Mouse (Mus musculus): ENCODE data around the gene Gm49337. TPM values are rescaled to one million over a fixed set of nuclear protein-coding genes. Genes with fewer than 3 reads are reported as not detected.

The Gm49337 gene
- polyA plus RNA-seq, 1 experiment from 2014 or later = not detected

- Histone ChIP-seq H3K9me3 (no peaks in the 10 kb centered on the region), H3K27ac (replicated peaks) (no peak overlapping the region)
Observed at GRCm38 (mm10) chr4:116143891-116144717, 29.1 kb upstream of the Gm49337 start.

GRCm38 (mm10) chr4:116149812-116150155, 23.4 kb upstream of the Gm49337 start:
- peak overlapping the region; percentile 91 for H3K27ac ChIP-seq (replicated peaks)
- peaks cover 23% of the 10 kb centered on the region for H3K4me1 ChIP-seq (replicated peaks)
- no peak; the same call in 1 of the 2 replicates for ATAC-seq (ENCODE audit: low FRiP score, low read depth)
- peaks cover 23% of the 10 kb centered on the region for H3K36me3 ChIP-seq
- no peaks in the 10 kb centered on the region for H3K9me3 ChIP-seq
- peak overlapping the region; percentile 96 for H3K9ac ChIP-seq
- peak overlapping the region; percentile 75 for H3K4me2 ChIP-seq
- peak overlapping the region; percentile 87 for H3K4me3 ChIP-seq
- 20% methylated on average over 6 of the region's 6 CpGs for WGBS
- H3K27me3 ChIP-seq = no peaks in the 10 kb centered on the region

More at GRCm38 (mm10) chr4:116143891-116144717, 29.1 kb upstream of the Gm49337 start:
- Histone ChIP-seq H3K36me3 (no peaks in the 10 kb centered on the region), H3K27me3 (peaks cover 7% of the 10 kb centered on the region), H3K9ac (peak overlapping the region; percentile 50), H3K4me1 (replicated peaks) (peaks cover 22% of the 10 kb centered on the region), H3K4me3 (peak overlapping the region; percentile 51), H3K4me2 (peak overlapping the region; percentile 95)
- 1% methylated on average over 47 of the region's 47 CpGs for WGBS
- ATAC-seq (ENCODE audit: low FRiP score, low read depth) = peak; percentile 74

- H3K9ac ChIP-seq = peak overlapping the region; percentile 96
- peaks cover 29% of the 10 kb centered on the region for H3K36me3 ChIP-seq
- ATAC-seq (ENCODE audit: low FRiP score, low read depth) = peak; percentile 91
- peaks cover 20% of the 10 kb centered on the region for H3K4me1 ChIP-seq (replicated peaks)
- H3K27ac ChIP-seq (replicated peaks) = peak overlapping the region; percentile 91
- under 1% methylated on average over 56 of the region's 73 CpGs for WGBS
- peak overlapping the region; percentile 75 for H3K4me2 ChIP-seq
- H3K27me3 ChIP-seq = no peaks in the 10 kb centered on the region
- H3K9me3 ChIP-seq = no peaks in the 10 kb centered on the region
- peak overlapping the region; percentile 87 for H3K4me3 ChIP-seq
Observed at GRCm38 (mm10) chr4:116150156-116150861, 22.9 kb upstream of the Gm49337 start.

GRCm38 (mm10) chr4:116150862-116151221, 22.3 kb upstream of the Gm49337 start:
- no peak for ATAC-seq (ENCODE audit: low FRiP score, low read depth)
- H3K27me3 ChIP-seq = no peaks in the 10 kb centered on the region
- H3K27ac ChIP-seq (replicated peaks) = peak overlapping the region; percentile 91
- H3K4me3 ChIP-seq = peak overlapping the region; percentile 87
- peak overlapping the region; percentile 75 for H3K4me2 ChIP-seq
- 20% methylated on average over 4 of the region's 4 CpGs for WGBS
- H3K36me3 ChIP-seq = peaks cover 34% of the 10 kb centered on the region
- H3K9me3 ChIP-seq = no peaks in the 10 kb centered on the region
- peak overlapping the region; percentile 96 for H3K9ac ChIP-seq
- peaks cover 20% of the 10 kb centered on the region for H3K4me1 ChIP-seq (replicated peaks)

- ATAC-seq (ENCODE audit: low FRiP score, low read depth) = no peak
- Histone ChIP-seq H3K4me1 (replicated peaks) (peaks cover 20% of the 10 kb centered on the region), H3K9me3 (no peaks in the 10 kb centered on the region), H3K4me2 (peak within 1 kb of the TSS; percentile 75), H3K36me3 (peaks cover 38% of the 10 kb centered on the region), H3K27ac (replicated peaks) (peak within 1 kb of the TSS; percentile 91), H3K27me3 (no peaks in the 10 kb centered on the region), H3K4me3 (peak within 1 kb of the TSS; percentile 87), H3K9ac (peak within 1 kb of the TSS; percentile 96)
- WGBS = 80% methylated on average over 6 of the region's 6 CpGs
Observed at GRCm38 (mm10) chr4:116151238-116151637, 21.9 kb upstream of the Gm49337 start, which contains the start of gene Lurap1. Gene Lurap1, minus strand, starts transcription at chr4:116151338.

DNA sequence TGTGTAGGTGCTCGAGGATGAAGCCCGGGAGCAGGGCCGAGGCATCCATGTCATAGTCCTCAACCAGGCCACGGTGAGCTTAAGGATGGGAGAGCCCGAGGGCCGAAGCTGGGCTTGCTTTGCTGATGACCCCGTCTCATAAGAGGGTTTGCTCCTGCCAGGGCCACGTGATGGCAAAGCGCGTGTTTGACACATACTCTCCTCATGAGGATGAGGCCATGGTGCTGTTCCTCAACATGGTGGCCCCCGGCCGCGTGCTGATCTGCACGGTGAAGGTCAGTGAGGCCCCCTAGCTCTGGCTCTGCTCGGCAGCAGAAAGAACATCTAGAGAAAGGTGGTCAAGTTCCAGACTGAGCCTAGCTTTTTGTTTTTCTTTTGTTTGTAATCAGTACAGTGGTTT, 20.5 kb upstream of the Gm49337 start:
- ATAC-seq (ENCODE audit: low FRiP score, low read depth) = no peak
- Histone ChIP-seq H3K4me1 (replicated peaks) (peaks cover 20% of the 10 kb centered on the region), H3K4me3 (no peak overlapping the region), H3K36me3 (peaks cover 46% of the 10 kb centered on the region), H3K4me2 (no peak overlapping the region), H3K9me3 (no peaks in the 10 kb centered on the region), H3K9ac (no peak overlapping the region), H3K27ac (replicated peaks) (no peak overlapping the region), H3K27me3 (no peaks in the 10 kb centered on the region)
- 96% methylated on average over 15 of the region's 15 CpGs for WGBS

- H3K9ac ChIP-seq = no peak overlapping the region
- no peaks in the 10 kb centered on the region for H3K4me1 ChIP-seq (replicated peaks)
- WGBS = 91% methylated on average over 2 of the region's 2 CpGs
- H3K36me3 ChIP-seq = peaks cover 51% of the 10 kb centered on the region
- H3K4me2 ChIP-seq = no peak overlapping the region
- no peaks in the 10 kb centered on the region for H3K9me3 ChIP-seq
- H3K4me3 ChIP-seq = no peak overlapping the region
- ATAC-seq (ENCODE audit: low FRiP score, low read depth) = no peak
- H3K27ac ChIP-seq (replicated peaks) = no peak overlapping the region
- H3K27me3 ChIP-seq = no peaks in the 10 kb centered on the region
Observed at GRCm38 (mm10) chr4:116157882-116158281, 15.3 kb upstream of the Gm49337 start.

- Histone ChIP-seq H3K4me2 (no peak overlapping the region), H3K36me3 (peaks cover 33% of the 10 kb centered on the region), H3K4me3 (no peak overlapping the region), H3K27ac (replicated peaks) (no peak overlapping the region), H3K9ac (no peak overlapping the region), H3K4me1 (replicated peaks) (no peaks in the 10 kb centered on the region), H3K27me3 (no peaks in the 10 kb centered on the region), H3K9me3 (no peaks in the 10 kb centered on the region)
- no peak for ATAC-seq (ENCODE audit: low FRiP score, low read depth)
- 71% methylated on average over 3 of the region's 3 CpGs for WGBS
Observed at GRCm38 (mm10) chr4:116159912-116160311, 13.3 kb upstream of the Gm49337 start.

DNA sequence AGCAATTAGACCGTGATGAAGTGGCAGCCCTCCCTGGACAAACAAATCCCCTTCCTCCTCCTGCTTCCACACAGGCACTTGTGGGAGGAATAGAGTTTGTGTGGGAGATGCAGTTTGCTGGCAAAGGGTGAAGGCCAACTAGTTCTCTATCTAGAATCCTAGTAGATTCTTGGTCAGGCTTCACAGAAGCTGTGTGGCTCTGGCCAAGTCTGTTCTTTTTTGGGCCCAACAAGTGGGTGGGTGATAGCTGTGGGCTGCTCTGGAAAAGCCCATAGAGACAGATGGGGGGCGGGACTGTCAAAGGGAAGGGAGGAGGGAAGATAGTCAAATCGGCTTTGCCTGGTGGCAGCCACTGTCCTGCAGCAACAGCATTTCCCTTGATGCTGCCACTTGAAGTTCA, 12.4 kb upstream of the Gm49337 start:
- peaks cover 25% of the 10 kb centered on the region for H3K36me3 ChIP-seq
- H3K4me2 ChIP-seq = no peak overlapping the region
- no peaks in the 10 kb centered on the region for H3K9me3 ChIP-seq
- 79% methylated on average over 3 of the region's 3 CpGs for WGBS
- H3K4me1 ChIP-seq (replicated peaks) = no peaks in the 10 kb centered on the region
- no peak overlapping the region for H3K27ac ChIP-seq (replicated peaks)
- H3K27me3 ChIP-seq = no peaks in the 10 kb centered on the region
- no peak overlapping the region for H3K9ac ChIP-seq
- no peak for ATAC-seq (ENCODE audit: low FRiP score, low read depth)
- no peak overlapping the region for H3K4me3 ChIP-seq

- Histone ChIP-seq H3K4me3 (no peak overlapping the region), H3K4me2 (no peak overlapping the region), H3K9me3 (no peaks in the 10 kb centered on the region), H3K27ac (replicated peaks) (no peak overlapping the region), H3K36me3 (peaks cover 12% of the 10 kb centered on the region), H3K4me1 (replicated peaks) (no peaks in the 10 kb centered on the region), H3K9ac (no peak overlapping the region), H3K27me3 (no peaks in the 10 kb centered on the region)
- ATAC-seq (ENCODE audit: low FRiP score, low read depth) = no peak
- 84% methylated on average over 4 of the region's 4 CpGs for WGBS
Observed at GRCm38 (mm10) chr4:116162142-116162541, 11.0 kb upstream of the Gm49337 start.

- Histone ChIP-seq H3K4me3 (no peak overlapping the region), H3K27me3 (no peaks in the 10 kb centered on the region), H3K27ac (replicated peaks) (no peak overlapping the region), H3K9me3 (no peaks in the 10 kb centered on the region), H3K9ac (no peak overlapping the region), H3K4me2 (no peak overlapping the region), H3K36me3 (no peaks in the 10 kb centered on the region), H3K4me1 (replicated peaks) (no peaks in the 10 kb centered on the region)
- ATAC-seq (ENCODE audit: low FRiP score, low read depth) = no peak
- 84% methylated on average over 2 of the region's 2 CpGs for WGBS
Observed at GRCm38 (mm10) chr4:116164759-116165554, 8.2 kb upstream of the Gm49337 start.
